8 mouse cellular contexts compared by ENCODE assay signal in genomic region chr11:76846878-76847222, GRCm38 (mm10). TPM values are rescaled to one million over a fixed set of nuclear protein-coding genes. Genes with fewer than 3 reads are reported as not detected.
DNase-seq lines count a peak whose midpoint lies in the region; ATAC-seq and TF ChIP-seq lines count a peak whose summit lies in the region.

Gene Cpd, minus strand, starts transcription at chr11:76847018.

- H3K4me3 ChIP-seq in embryonic facial prominence, embryonic 14.5 days (ENCODE audit: low read depth, low read length): peak within 1 kb of the TSS; percentile 87
- H3K4me3 ChIP-seq in heart, adult 2 months: peak within 1 kb of the TSS; percentile 97
- peak within 1 kb of the TSS; percentile 90 for H3K4me3 ChIP-seq in limb, embryonic 13.5 days
- peak within 1 kb of the TSS; percentile 98 for H3K4me3 ChIP-seq in midbrain, embryonic 16.5 days (ENCODE audit: low read depth, low read length)

- peak; percentile 40; the same call in 1 of the 2 replicates for TF ChIP-seq CTCF in heart, adult 2 months (IDR thresholded peaks at IDR 0.05)

- TF ChIP-seq POLR2A in heart, adult 2 months (IDR thresholded peaks at IDR 0.05; ENCODE audit: insufficient read depth, low read depth, low read length): peak; percentile 87

- TF ChIP-seq EP300 in heart, adult 2 months (IDR thresholded peaks at IDR 0.05; ENCODE audit: insufficient read depth, low read depth, low read length): no peak

- peak within 1 kb of the TSS; percentile 80 for H3K27ac ChIP-seq in embryonic facial prominence, embryonic 14.5 days (replicated peaks; ENCODE audit: low read depth, low read length)
- H3K27ac ChIP-seq in heart, adult 2 months: peak within 1 kb of the TSS; percentile 85
- H3K27ac ChIP-seq in limb, embryonic 13.5 days: peak within 1 kb of the TSS; percentile 83; the same call in 1 of the 2 replicates
- H3K27ac ChIP-seq in midbrain, embryonic 16.5 days (ENCODE audit: low read length): peak within 1 kb of the TSS; percentile 89

- peak within 1 kb of the TSS; percentile 84 for H3K4me2 ChIP-seq in embryonic facial prominence, embryonic 14.5 days (ENCODE audit: low read depth, low read length)
- H3K4me2 ChIP-seq in limb, embryonic 13.5 days (replicated peaks): peak within 1 kb of the TSS; percentile 99
- H3K4me2 ChIP-seq in midbrain, embryonic 16.5 days (ENCODE audit: low read length): peak within 1 kb of the TSS; percentile 68

- H3K9me3 ChIP-seq in embryonic facial prominence, embryonic 14.5 days (ENCODE audit: control insufficient read depth, low read length): no peaks in the 10 kb centered on the region
- H3K9me3 ChIP-seq in limb, embryonic 13.5 days: peaks cover 4% of the 10 kb centered on the region; the same call in 1 of the 2 replicates
- H3K9me3 ChIP-seq in midbrain, embryonic 16.5 days (replicated peaks; ENCODE audit: control insufficient read depth, low read length, poor library complexity, severe bottlenecking): no peaks in the 10 kb centered on the region

- peaks cover 20% of the 10 kb centered on the region for H3K4me1 ChIP-seq in embryonic facial prominence, embryonic 14.5 days (ENCODE audit: control insufficient read depth, insufficient read depth, low read length)
- H3K4me1 ChIP-seq in heart, adult 2 months (ENCODE audit: control insufficient read depth, insufficient read depth, low read length): peaks cover 2% of the 10 kb centered on the region
- H3K4me1 ChIP-seq in limb, embryonic 13.5 days: peaks cover 30% of the 10 kb centered on the region
- H3K4me1 ChIP-seq in midbrain, embryonic 16.5 days (ENCODE audit: control insufficient read depth, insufficient read depth, low read length): peaks cover 34% of the 10 kb centered on the region

- peak within 1 kb of the TSS; percentile 88 for H3K9ac ChIP-seq in embryonic facial prominence, embryonic 14.5 days (ENCODE audit: low read depth, low read length)
- peak within 1 kb of the TSS; percentile 89 for H3K9ac ChIP-seq in heart, adult 2 months (ENCODE audit: low read depth, low read length)
- peak within 1 kb of the TSS; percentile 93 for H3K9ac ChIP-seq in limb, embryonic 13.5 days
- peak within 1 kb of the TSS; percentile 95 for H3K9ac ChIP-seq in midbrain, embryonic 16.5 days (ENCODE audit: low read depth, low read length)

- 0% methylated on average over 13 of the region's 29 CpGs for WGBS in embryonic facial prominence, embryonic 14.5 days
- WGBS in heart, adult 2 months: 0% methylated on average over 25 of the region's 29 CpGs
- 0% methylated on average over 28 of the region's 29 CpGs for WGBS in limb, embryonic 13.5 days
- WGBS in midbrain, embryonic 16.5 days: under 1% methylated on average over 29 of the region's 29 CpGs

- DNase-seq in 3T3-L1 (ENCODE audit: low read depth, low spot score): peak; percentile 99
- peak; percentile 83 to 96 for DNase-seq in adrenal gland, postnatal 4 days (ENCODE audit: low spot score in 2 of 2)
- peak; percentile 99 for DNase-seq in embryonic facial prominence, embryonic 14.5 days (ENCODE audit: low spot score)
- peak; percentile 96 to 97 for DNase-seq in heart, adult 2 months
- peak; percentile 97 to 98 for DNase-seq in kidney, adult 8-10 months
- peak; percentile 82 to 91 for DNase-seq in spleen, postnatal 10 days (ENCODE audit: low spot score in 2 of 2)

- intact Hi-C loops in heart, adult 2 months (cut with DNase I): loop anchor here (2.0 to 5.0 kb wide), 3 partner anchors 38 to 100 kb away; no protein-coding TSS in a partner anchor

- no peaks in the 10 kb centered on the region for H3K36me3 ChIP-seq in embryonic facial prominence, embryonic 14.5 days (ENCODE audit: control insufficient read depth, insufficient read depth, low read length)
- peaks cover 16% of the 10 kb centered on the region for H3K36me3 ChIP-seq in heart, adult 2 months (ENCODE audit: control insufficient read depth, insufficient read depth, low read length)
- H3K36me3 ChIP-seq in limb, embryonic 13.5 days: no peaks in the 10 kb centered on the region
- H3K36me3 ChIP-seq in midbrain, embryonic 16.5 days (ENCODE audit: control insufficient read depth, insufficient read depth, low read length): no peaks in the 10 kb centered on the region

- peak; percentile 100 for ATAC-seq in embryonic facial prominence, embryonic 14.5 days (ENCODE audit: low read depth)
- ATAC-seq in limb, embryonic 13.5 days (ENCODE audit: low FRiP score, low read depth): peak; percentile 100
- ATAC-seq in midbrain, embryonic 16.5 days: peak; percentile 99

- no peaks in the 10 kb centered on the region for H3K27me3 ChIP-seq in embryonic facial prominence, embryonic 14.5 days (replicated peaks; ENCODE audit: control insufficient read depth, insufficient read depth, low read length)
- no peaks in the 10 kb centered on the region for H3K27me3 ChIP-seq in heart, adult 2 months (ENCODE audit: control insufficient read depth, insufficient read depth, low read length)
- H3K27me3 ChIP-seq in limb, embryonic 13.5 days: no peaks in the 10 kb centered on the region
- H3K27me3 ChIP-seq in midbrain, embryonic 16.5 days (ENCODE audit: control insufficient read depth, insufficient read depth, low read depth, low read length): no peaks in the 10 kb centered on the region

- H3K79me2 ChIP-seq in heart, adult 2 months (replicated peaks; ENCODE audit: control insufficient read depth, insufficient read depth, low read length): no peaks in the 10 kb centered on the region

RNA-seq across cellular contexts. Expression of gene Cpd, which starts in this region (rescaled TPM):
- total RNA-seq in adrenal gland, postnatal 4 days (2021): 10 to 100 TPM; 62.9 to 69.5 TPM
- 22.7 and 23.2 TPM in 2 replicates for polyA plus RNA-seq in embryonic facial prominence, embryonic 14.5 days (2014; fragmentation: Nextera tagmentation; extraction: Ambion mirVana)
- total RNA-seq in heart, adult 2 months (2021): 10 to 100 TPM; 34.8 to 39.7 TPM
- polyA plus RNA-seq in heart, adult 2 months (2012; rRNA removed): 16.8 and 34.5 TPM in 2 replicates
- 9.8 and 10.3 TPM in 2 replicates for polyA plus RNA-seq in limb, embryonic 13.5 days (2015; fragmentation: Nextera tagmentation; extraction: Ambion mirVana)
- 6.1 and 6.2 TPM in 2 replicates for polyA plus RNA-seq in midbrain, embryonic 16.5 days (2015; fragmentation: Nextera tagmentation; extraction: Ambion mirVana)

Comparison
In these comparisons a context has a peak if more than half of its experiments do, and no peak if none do; other contexts are left out.
1. Peak in every context shown above with its lines: DNase-seq, ATAC-seq, H3K4me3 ChIP-seq and H3K27ac ChIP-seq.